Mouse (Mus musculus) neural tube, embryonic 13.5 days (tissue): ENCODE data around the gene C2cd2l. TPM values are rescaled to one million over a fixed set of nuclear protein-coding genes. Genes with fewer than 3 reads are reported as not detected.
A peak's percentile ranks its signal among the peaks of the same experiment; 100 is the strongest.
"Not testable (repeated sequence)": the region's sequence is repeated elsewhere in the genome, so short reads cannot be mapped to it uniquely, and the experiment has no call there.

Source experiments
- ATAC-seq: fragments of 200-750 bp; cut with Nextera tagmentation; 2 replicates; pipeline ENCODE4 v1.8.0; 2017; ENCODE audit warnings: low read depth, mild to moderate bottlenecking, moderate TSS enrichment, moderate library complexity
- H3K27ac ChIP-seq: fragments of 300-500 bp; sonication (generic); replicated peaks from 2 replicates; pipeline ENCODE4 v1.5.1; 2015; ENCODE audit warnings: moderate library complexity, mild to moderate bottlenecking, inconsistent platforms
- H3K27me3 ChIP-seq: fragments of 300-500 bp; sonication (generic); 2 replicates; pipeline ENCODE4 v1.6.1; 2015; ENCODE audit warnings: mild to moderate bottlenecking, inconsistent platforms
- H3K36me3 ChIP-seq: fragments of 300-500 bp; sonication (generic); 2 replicates; pipeline ENCODE4 v1.6.1; 2015; ENCODE audit warnings: mild to moderate bottlenecking, inconsistent platforms
- H3K4me1 ChIP-seq: fragments of 300-500 bp; sonication (generic); replicated peaks from 2 replicates; pipeline ENCODE4 v1.6.1; 2015; ENCODE audit warnings: inconsistent platforms
- H3K4me2 ChIP-seq: fragments of 300-500 bp; sonication (generic); 2 replicates; pipeline ENCODE4 v1.6.1; 2015; ENCODE audit warnings: inconsistent platforms, mild to moderate bottlenecking, moderate library complexity
- H3K4me3 ChIP-seq: fragments of 300-500 bp; sonication (generic); 2 replicates; pipeline ENCODE4 v1.5.1; 2015; ENCODE audit warnings: mild to moderate bottlenecking, inconsistent platforms
- H3K9ac ChIP-seq: fragments of 300-500 bp; sonication (generic); 2 replicates; pipeline ENCODE4 v1.6.1; 2015; ENCODE audit warnings: moderate library complexity, mild to moderate bottlenecking, inconsistent platforms
- H3K9me3 ChIP-seq: fragments of 300-500 bp; sonication (generic); 2 replicates; pipeline ENCODE4 v1.6.1; 2016; ENCODE audit warnings: inconsistent platforms
- WGBS: fragments of 180-500 bp; shearing (Covaris S2); methylation state at CpG from one replicate; pipeline ENCODE4 v1.1.7; 2015; 5-methylcytosine and 5-hydroxymethylcytosine counted together
- polyA plus RNA-seq: library from polyadenylated mRNA; unstranded; fragments of >200 nt; fragmentation: Nextera tagmentation; extraction: Ambion mirVana; gene quantifications from 2 replicates; pipeline ENCODE4 v1.2.1, GENCODE M21; 2015

C2cd2l gene
- polyA plus RNA-seq, 1 experiment from 2014 or later = 28.7 TPM

DNA sequence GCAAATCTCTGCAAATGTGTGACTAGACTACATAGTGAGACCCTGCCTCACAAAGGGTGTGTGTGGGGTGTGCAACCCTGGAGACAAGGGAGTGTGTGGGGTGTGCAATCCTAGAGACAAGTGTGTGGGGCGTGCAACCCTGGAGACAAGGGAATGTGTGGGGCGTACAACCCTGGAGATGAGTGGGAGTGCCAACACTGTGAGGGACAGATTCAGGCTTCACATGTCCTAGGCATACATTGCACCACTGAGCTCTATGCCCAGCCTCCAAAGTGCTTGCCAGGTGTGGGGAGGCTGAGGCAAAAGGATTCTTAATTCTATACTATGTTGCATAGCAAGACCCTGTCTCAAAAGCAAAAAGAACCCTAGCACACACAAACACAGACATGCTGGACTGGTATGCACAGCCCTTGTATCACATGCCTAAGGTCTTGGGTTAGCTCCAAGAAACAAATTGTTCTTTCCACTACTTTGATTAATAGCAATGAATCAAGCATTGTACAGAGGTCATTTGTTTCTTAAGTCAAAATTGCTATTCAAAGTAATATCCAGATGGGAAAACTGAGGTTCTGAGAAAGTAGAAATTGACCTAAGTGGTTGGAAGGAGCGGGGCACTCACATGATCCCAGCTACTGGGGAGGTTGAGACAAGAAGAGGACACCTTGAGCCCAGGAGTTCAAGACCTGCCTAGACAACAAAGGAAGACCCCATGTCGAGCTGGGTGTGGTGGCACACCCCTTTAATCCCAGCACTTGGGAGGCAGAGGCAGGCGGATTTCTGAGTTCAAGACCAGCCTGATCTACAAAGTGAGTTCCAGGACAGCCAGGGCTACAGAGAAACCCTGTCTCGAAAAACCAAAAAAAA lies 25.7 kb upstream of the C2cd2l start:
- Histone ChIP-seq H3K9ac (no peak overlapping the region), H3K4me3 (no peak overlapping the region), H3K4me1 (peaks cover 16% of the 10 kb centered on the region), H3K36me3 (peaks cover 58% of the 10 kb centered on the region), H3K27ac (no peak overlapping the region), H3K9me3 (no peaks in the 10 kb centered on the region), H3K27me3 (no peaks in the 10 kb centered on the region), H3K4me2 (no peak overlapping the region)
- ATAC-seq = no peak
- 91% methylated on average over 6 of the region's 6 CpGs for WGBS

GRCm38 (mm10) chr9:44343781-44344421 lies 23.8 kb upstream of the C2cd2l start, which contains the start of gene Hmbs:
Gene Hmbs (minus strand): TSS chr9:44344228.
- peak within 1 kb of the TSS; percentile 79 for H3K4me3 ChIP-seq
- H3K27ac ChIP-seq = peak within 1 kb of the TSS; percentile 98
- H3K27me3 ChIP-seq = no peaks in the 10 kb centered on the region
- peaks cover 16% of the 10 kb centered on the region for H3K4me1 ChIP-seq
- peak within 1 kb of the TSS; percentile 77 for H3K4me2 ChIP-seq
- peaks cover 52% of the 10 kb centered on the region for H3K36me3 ChIP-seq
- ATAC-seq = peak; percentile 96
- peak within 1 kb of the TSS; percentile 83 for H3K9ac ChIP-seq
- under 1% methylated on average over 39 of the region's 39 CpGs for WGBS
- no peaks in the 10 kb centered on the region for H3K9me3 ChIP-seq

DNA sequence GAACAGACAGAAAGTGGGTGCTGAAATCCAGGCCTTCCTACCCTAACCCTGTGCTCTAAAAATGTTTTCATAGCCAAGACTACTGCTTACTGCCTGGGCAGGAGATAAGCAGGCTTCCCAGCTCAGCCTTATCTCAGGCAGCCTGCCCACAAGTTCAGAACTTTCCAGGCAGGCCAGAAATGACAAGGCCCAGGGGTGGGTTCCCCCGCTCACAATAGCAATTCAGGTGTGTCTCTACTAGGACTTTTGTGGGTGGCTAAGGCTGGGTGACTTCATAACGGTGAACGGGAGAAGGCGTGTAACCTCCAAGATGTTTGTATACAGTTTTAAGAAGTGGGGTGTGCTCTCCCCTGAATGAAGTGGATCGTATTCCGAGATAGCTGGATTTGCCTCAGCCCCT lies 23.2 kb upstream of the C2cd2l start:
- Histone ChIP-seq H3K9ac (peak overlapping the region; percentile 83), H3K36me3 (peaks cover 50% of the 10 kb centered on the region), H3K4me1 (peaks cover 16% of the 10 kb centered on the region), H3K27ac (peak overlapping the region; percentile 98), H3K9me3 (no peaks in the 10 kb centered on the region), H3K27me3 (no peaks in the 10 kb centered on the region), H3K4me2 (peak overlapping the region; percentile 77), H3K4me3 (peak overlapping the region; percentile 79)
- ATAC-seq = peak; percentile 17; the same call in 1 of the 2 replicates
- 15% methylated on average over 6 of the region's 6 CpGs for WGBS

DNA sequence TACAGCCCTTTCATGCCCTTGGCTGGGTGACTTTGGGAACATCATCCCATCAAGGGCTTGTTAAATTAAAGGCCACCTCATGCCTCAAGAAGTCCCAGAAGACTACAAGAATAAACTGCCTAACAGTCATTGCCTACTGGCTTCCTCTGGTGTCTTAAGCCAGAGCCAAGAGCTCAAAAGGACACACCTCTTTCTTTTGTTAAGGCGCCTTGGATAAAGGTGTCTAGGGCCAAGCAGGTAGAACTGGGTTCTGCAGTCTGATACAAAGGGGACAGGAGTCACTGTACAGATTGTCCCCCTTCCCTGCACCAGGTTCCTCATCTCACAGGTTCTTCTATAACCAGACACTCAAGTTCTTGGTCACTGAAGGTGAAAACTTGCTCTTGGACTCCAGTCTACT lies 22.5 kb upstream of the C2cd2l start:
- H3K9ac ChIP-seq = peak overlapping the region; percentile 83; the same call in 1 of the 2 replicates

DNA sequence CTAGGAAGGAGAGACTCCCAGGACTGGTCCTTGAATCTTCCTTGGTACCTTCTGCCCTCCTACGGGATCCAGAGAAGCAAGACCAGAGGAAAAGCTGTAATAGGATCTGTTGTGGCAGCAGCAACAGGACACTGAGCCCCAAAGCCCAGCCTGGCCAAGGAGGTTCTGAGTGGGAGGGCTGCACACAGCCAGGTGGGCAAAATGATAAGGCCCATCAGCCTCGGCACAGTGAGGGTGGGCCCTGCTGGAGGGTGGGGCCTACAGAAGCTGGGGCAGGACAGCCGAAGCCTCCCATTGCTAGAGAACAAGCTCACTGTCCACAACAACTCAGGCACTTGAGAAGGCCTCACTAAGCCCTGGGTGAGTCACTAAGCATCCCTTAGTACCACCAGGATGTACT lies 22.1 kb upstream of the C2cd2l start:
- Histone ChIP-seq H3K27ac (no peak overlapping the region), H3K9ac (0 out of 2 replicates have a peak overlapping the region, but pooled peaks have one; percentile 26), H3K4me2 (peak overlapping the region; percentile 77; the same call in 1 of the 2 replicates), H3K27me3 (no peaks in the 10 kb centered on the region), H3K4me1 (peaks cover 25% of the 10 kb centered on the region), H3K4me3 (no peak overlapping the region), H3K9me3 (no peaks in the 10 kb centered on the region), H3K36me3 (peaks cover 46% of the 10 kb centered on the region)
- ATAC-seq = no peak
- WGBS = 94% methylated on average over 3 of the region's 3 CpGs

More for the DNA sequence above, 22.5 kb upstream of the C2cd2l start:
- ATAC-seq = no peak
- H3K36me3 ChIP-seq = peaks cover 47% of the 10 kb centered on the region
- H3K27ac ChIP-seq = no peak overlapping the region
- H3K4me1 ChIP-seq = peaks cover 21% of the 10 kb centered on the region
- H3K4me3 ChIP-seq = 0 out of 2 replicates have a peak overlapping the region, but pooled peaks have one; percentile 79
- no peaks in the 10 kb centered on the region for H3K27me3 ChIP-seq
- 100% methylated on average over 1 of the region's 1 CpGs for WGBS
- peak overlapping the region; percentile 77 for H3K4me2 ChIP-seq
- H3K9me3 ChIP-seq = no peaks in the 10 kb centered on the region

- no peaks in the 10 kb centered on the region for H3K9me3 ChIP-seq
- H3K27me3 ChIP-seq = no peaks in the 10 kb centered on the region
- H3K4me3 ChIP-seq = no peak overlapping the region
- H3K36me3 ChIP-seq = peaks cover 40% of the 10 kb centered on the region
- H3K27ac ChIP-seq = no peak overlapping the region
- ATAC-seq = no peak
- H3K9ac ChIP-seq = peak overlapping the region; percentile 26
- H3K4me2 ChIP-seq = no peak overlapping the region
- peaks cover 32% of the 10 kb centered on the region for H3K4me1 ChIP-seq
- 89% methylated on average over 5 of the region's 5 CpGs for WGBS
These were observed 21.4 kb upstream of the C2cd2l start for GRCm38 (mm10) chr9:44341487-44341886.

DNA sequence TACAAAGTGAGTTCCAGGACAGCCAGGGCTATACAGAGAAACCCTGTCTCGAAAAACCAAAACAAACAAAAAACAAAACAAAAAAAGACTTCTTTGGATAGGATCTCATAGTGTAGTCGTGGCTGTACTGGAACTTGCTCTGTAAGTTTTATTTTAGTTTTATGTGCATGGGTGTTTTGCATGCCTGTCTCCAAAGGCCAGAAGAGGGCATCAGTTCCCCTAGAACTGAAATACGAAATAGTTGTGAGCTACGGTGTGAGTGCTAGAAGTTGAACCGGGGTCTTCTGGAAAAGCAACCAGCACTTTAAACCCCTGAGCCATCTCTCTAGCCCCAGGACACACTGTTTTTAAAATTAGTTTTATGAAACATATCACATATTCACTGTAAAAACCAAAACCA lies 18.5 kb upstream of the C2cd2l start:
- no peaks in the 10 kb centered on the region for H3K9me3 ChIP-seq
- no peak overlapping the region for H3K9ac ChIP-seq
- H3K27ac ChIP-seq = no peak overlapping the region
- H3K4me1 ChIP-seq = peaks cover 38% of the 10 kb centered on the region
- 81% methylated on average over 5 of the region's 5 CpGs for WGBS
- ATAC-seq = no peak
- no peak overlapping the region for H3K4me3 ChIP-seq
- H3K4me2 ChIP-seq = no peak overlapping the region
- peaks cover 36% of the 10 kb centered on the region for H3K36me3 ChIP-seq
- H3K27me3 ChIP-seq = no peaks in the 10 kb centered on the region

DNA sequence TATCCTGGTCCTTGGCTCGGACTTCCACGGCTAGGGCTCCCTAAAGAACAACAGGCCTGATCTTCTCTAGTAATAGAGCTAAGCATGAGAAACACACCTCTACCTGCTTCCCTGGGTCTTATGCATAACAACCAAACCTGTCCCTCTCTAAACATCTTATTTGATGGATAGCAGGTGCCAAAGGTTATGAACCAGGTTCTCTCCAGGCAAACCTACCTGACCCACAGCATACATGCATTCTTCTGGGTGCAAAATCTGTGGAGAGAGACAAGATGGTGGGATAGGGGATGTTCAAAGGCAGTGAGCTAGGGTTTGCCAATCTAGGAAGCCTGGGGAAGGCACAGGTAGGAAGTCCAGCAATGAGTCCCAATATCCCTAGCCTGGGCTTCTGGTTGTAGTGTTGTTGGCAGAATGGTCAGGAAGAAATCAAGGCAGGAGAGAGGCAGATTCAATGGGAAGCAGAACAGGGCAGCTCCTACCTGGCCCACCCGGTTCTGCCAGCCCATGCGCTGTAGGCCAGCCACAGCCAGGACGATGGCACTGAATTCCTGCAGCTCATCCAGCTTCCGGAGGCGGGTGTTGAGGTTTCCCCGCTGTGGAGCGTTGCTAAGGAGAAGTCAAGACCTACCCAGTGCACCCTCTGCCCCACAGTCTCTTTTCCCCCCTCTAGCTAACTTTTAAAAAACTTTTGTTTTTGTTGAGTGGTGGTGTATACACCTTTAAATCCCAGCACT lies 17.5 kb upstream of the C2cd2l start:
- Histone ChIP-seq H3K27me3 (no peaks in the 10 kb centered on the region), H3K4me3 (peak overlapping the region; percentile 93), H3K27ac (no peak overlapping the region), H3K9me3 (no peaks in the 10 kb centered on the region), H3K36me3 (peaks cover 45% of the 10 kb centered on the region), H3K9ac (peak overlapping the region; percentile 1; the same call in 1 of the 2 replicates), H3K4me1 (peaks cover 29% of the 10 kb centered on the region), H3K4me2 (peak overlapping the region; percentile 72)
- 61% methylated on average over 9 of the region's 9 CpGs for WGBS
- no peak for ATAC-seq

DNA sequence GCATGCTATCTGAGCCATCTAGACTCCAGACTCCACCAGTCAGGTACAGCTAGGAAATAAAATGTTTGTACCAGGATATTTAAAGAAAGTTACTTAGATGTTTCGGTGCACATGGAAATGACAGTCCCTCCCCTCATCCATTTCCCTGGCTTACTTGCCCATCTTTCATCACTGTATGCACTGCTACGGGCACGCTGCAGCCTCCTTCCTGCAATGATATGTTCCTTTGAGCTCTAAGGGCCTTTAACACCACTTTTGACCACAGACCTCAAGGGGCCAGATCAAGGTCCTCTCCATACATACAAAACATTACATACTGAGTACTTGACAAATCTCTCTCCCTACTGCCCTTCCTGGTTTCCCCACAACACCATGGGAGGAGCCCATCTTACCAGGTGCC lies 16.9 kb upstream of the C2cd2l start:
- 73% methylated on average over 3 of the region's 3 CpGs for WGBS
- Histone ChIP-seq H3K4me2 (peak overlapping the region; percentile 72), H3K9ac (peak overlapping the region; percentile 55), H3K36me3 (peaks cover 50% of the 10 kb centered on the region), H3K4me1 (peaks cover 27% of the 10 kb centered on the region), H3K4me3 (peak overlapping the region; percentile 93), H3K27ac (no peak overlapping the region), H3K9me3 (no peaks in the 10 kb centered on the region), H3K27me3 (no peaks in the 10 kb centered on the region)
- ATAC-seq = no peak

GRCm38 (mm10) chr9:44336513-44336912 lies 16.4 kb upstream of the C2cd2l start:
- Histone ChIP-seq H3K4me1 (peaks cover 27% of the 10 kb centered on the region), H3K4me3 (peak overlapping the region; percentile 93), H3K36me3 (peaks cover 54% of the 10 kb centered on the region), H3K4me2 (peak overlapping the region; percentile 72), H3K9ac (peak overlapping the region; percentile 55)
- 33% methylated on average over 4 of the region's 4 CpGs for WGBS
- not testable (repeated sequence) for H3K27me3 ChIP-seq, ATAC-seq, H3K9me3 ChIP-seq, H3K27ac ChIP-seq

GRCm38 (mm10) chr9:44336093-44336406 lies 16.0 kb upstream of the C2cd2l start:
- ATAC-seq = no peak
- H3K9ac ChIP-seq = peak overlapping the region; percentile 91
- peak overlapping the region; percentile 93 for H3K4me3 ChIP-seq
- H3K4me1 ChIP-seq = peaks cover 27% of the 10 kb centered on the region
- 2% methylated on average over 5 of the region's 5 CpGs for WGBS
- H3K4me2 ChIP-seq = peak overlapping the region; percentile 72
- H3K36me3 ChIP-seq = peaks cover 53% of the 10 kb centered on the region
- H3K27me3 ChIP-seq = no peaks in the 10 kb centered on the region
- no peaks in the 10 kb centered on the region for H3K9me3 ChIP-seq
- peak overlapping the region; percentile 95 for H3K27ac ChIP-seq
